Mouse (Mus musculus): ENCODE data around the gene Cfap221. TPM values are rescaled to one million over a fixed set of nuclear protein-coding genes. Genes with fewer than 3 reads are reported as not detected.

Cfap221 gene
- not detected for total RNA-seq (2023)

GRCm38 (mm10) chr1:119996798-119997581, at the start of gene Cfap221:
TSS of gene Cfap221 (minus strand) at chr1:119997234.

GRCm38 (mm10) chr1:120006844-120007790, 10.1 kb upstream of the Cfap221 start, which contains the start of gene Sctr:
TSS of gene Sctr (plus strand) at chr1:120006894.

GRCm38 (mm10) chr1:119912953-119913814, 83.8 kb downstream of the Cfap221 start, which contains the start of gene Tmem177:
TSS of gene Tmem177 (minus strand) at chr1:119913208.

Other genes with a start within 250 kb of the Cfap221 start
- gene Ptpn4, start 159.6 kb downstream of the Cfap221 start, total RNA-seq (2023), result 10 to 100 TPM; 31.7 to 35.1 TPM
- 1 to 10 TPM; 5.1 to 5.9 TPM for gene Tmem177, start 84.0 kb downstream of the Cfap221 start, total RNA-seq (2023)
- gene Sctr, start 9.7 kb upstream of the Cfap221 start, total RNA-seq (2023), result not detected
- gene Tmem37, start 76.8 kb upstream of the Cfap221 start, total RNA-seq (2023), result not detected
- gene Dbi, start 123.8 kb upstream of the Cfap221 start, total RNA-seq (2023), result 10 to 100 TPM; 35.8 to 39.3 TPM
- gene 3110009E18Rik, start 124.0 kb upstream of the Cfap221 start, total RNA-seq (2023), result 10 to 100 TPM; 17.1 to 21.5 TPM